21 mouse cellular contexts compared by ENCODE assay signal in the genomic region with DNA sequence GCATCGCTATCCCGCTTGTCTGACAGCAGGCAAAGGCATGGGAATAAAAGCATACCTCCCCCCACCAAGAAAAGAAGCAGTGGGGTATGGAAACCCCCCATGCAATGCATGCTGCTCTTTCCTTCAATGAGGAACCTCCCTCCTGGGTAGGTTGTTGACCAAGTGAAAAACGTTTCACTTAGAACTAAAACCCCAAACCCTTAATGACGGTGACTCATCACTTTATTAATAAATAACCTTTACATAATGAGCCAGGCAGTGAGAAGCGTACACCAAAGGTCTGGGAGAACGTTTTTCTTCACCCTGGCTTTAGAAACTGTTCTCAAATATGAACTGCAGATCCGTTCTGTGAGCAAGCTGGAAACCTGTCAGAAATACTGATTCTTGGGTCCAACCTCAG.
"Had no signal": no experiment of that assay in that cellular context is flagged by ENCODE, and none has a peak within 500 bp of the region (broad histone marks: within the 10 kb centered on the region; RNA-seq: fewer than 3 reads in every experiment).

No protein-coding gene starts in this region.

- H3K27ac ChIP-seq: embryonic facial prominence, embryonic 10.5 days; embryonic facial prominence, embryonic 12.5 days; embryonic facial prominence, embryonic 13.5 days; embryonic facial prominence, embryonic 15.5 days; forebrain, embryonic 10.5 days; forebrain, embryonic 12.5 days; forebrain, embryonic 13.5 days; forebrain, embryonic 15.5 days; gastrocnemius, adult 2 months; heart, adult 2 months had no signal

- H3K27me3 ChIP-seq: embryonic facial prominence, embryonic 12.5 days; embryonic facial prominence, embryonic 13.5 days; embryonic facial prominence, embryonic 15.5 days; forebrain, embryonic 15.5 days had no signal

- H3K4me3 ChIP-seq: embryonic facial prominence, embryonic 10.5 days; embryonic facial prominence, embryonic 12.5 days; embryonic facial prominence, embryonic 13.5 days; embryonic facial prominence, embryonic 15.5 days; erythroblast, embryonic 14.5 days; forebrain, embryonic 10.5 days; forebrain, embryonic 12.5 days; forebrain, embryonic 13.5 days; forebrain, embryonic 15.5 days; gastrocnemius, adult 2 months; heart, adult 2 months had no signal

- DNase-seq: cerebellum, adult 9-11 months; cerebellum, postnatal 14 days; embryo, embryonic 11 days; forebrain, postnatal 0 days; gastrocnemius, adult 2 months; gastrocnemius, postnatal 10 days; gastrocnemius, postnatal 14 days; gastrocnemius, postnatal 25 days; gastrocnemius, postnatal 36 days; heart, adult 2 months had no signal

- ATAC-seq: forebrain, embryonic 13.5 days; forebrain, embryonic 14.5 days; forebrain, embryonic 15.5 days; forebrain, embryonic 16.5 days; forebrain, postnatal 0 days had no signal
